Mouse (Mus musculus) WW6 (cell line): ENCODE results near the gene Acox1.

ENCODE experiments used
- DNase-seq: peaks from one replicate; pipeline ENCODE4 v3.0.0-alpha.2; 2013; ENCODE audit warnings: low read depth, low spot score

Acox1 gene

GRCm38 (mm10) chr11:116167884-116168439, 30.9 kb downstream of the Acox1 start, which contains the start of gene Fbf1:
Gene Fbf1, minus strand, starts transcription at chr11:116168166.
- peak; percentile 98 for DNase-seq

- DNase-seq: no peak
These were observed 31.6 kb downstream of the Acox1 start for GRCm38 (mm10) chr11:116167232-116167631.

GRCm38 (mm10) chr11:116163002-116163401, 35.8 kb downstream of the Acox1 start:
- no peak for DNase-seq

- DNase-seq: no peak
These were observed 36.7 kb downstream of the Acox1 start for GRCm38 (mm10) chr11:116162146-116162545.

DNA sequence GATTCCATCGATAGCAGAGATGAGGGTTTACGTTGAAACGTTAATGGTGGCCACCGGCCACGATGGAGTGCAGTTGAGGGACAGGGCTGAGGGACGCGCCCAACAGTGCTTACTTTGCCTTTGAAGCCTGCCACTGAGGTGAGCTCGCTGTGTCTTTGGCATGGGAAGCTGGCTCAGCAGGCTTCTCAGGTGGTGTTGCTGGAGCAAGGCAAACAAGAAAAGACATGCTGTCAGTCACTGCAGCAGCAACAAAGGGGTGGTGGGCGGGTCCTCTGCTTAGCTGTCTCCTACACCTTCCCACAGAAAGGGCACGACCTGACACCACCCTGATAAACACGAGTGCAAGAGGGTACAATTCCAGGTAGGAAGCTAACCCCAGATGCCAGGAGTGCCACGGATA, 37.5 kb downstream of the Acox1 start:
- DNase-seq: no peak

DNA sequence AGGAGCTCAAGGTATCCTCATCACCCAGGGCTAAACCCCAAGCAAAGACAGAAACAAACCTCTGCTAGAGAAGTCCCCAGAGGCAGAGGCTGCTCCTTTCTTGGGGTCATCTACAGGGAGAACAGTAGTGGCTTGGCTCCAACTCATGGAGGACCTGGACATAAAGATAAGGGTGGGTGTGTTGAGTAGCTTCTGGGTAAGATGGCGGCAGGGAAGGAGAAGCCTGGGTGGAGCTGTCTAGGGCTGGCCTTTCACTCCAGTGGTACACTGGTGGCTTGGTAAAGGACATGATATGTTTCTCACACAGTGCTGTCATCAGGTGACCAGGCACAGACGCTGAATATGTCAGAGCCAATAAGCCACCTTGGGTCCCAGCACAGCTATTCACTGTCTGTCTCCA, 47.9 kb downstream of the Acox1 start:
- DNase-seq: no peak

DNA sequence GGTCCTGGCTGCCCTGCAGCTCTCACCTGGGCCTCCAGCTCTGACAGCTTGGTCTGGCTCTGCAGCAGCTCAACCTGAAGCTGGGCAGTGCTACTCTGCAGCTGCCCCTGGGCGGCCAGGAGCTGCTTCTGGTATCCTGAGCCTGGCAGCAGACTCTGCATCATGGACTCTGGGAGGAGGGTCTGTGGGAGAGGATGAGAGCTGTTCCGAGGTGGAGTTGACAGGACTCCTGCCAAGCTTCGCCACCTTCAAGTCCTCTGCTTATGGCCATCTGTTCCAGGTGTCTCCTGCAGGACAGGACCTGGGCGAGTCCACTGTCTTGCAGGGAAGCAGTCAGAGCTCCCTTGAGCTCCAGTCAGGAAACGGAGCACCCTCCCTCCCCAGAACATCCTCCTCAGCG, 49.5 kb downstream of the Acox1 start:
- DNase-seq: no peak

- no peak for DNase-seq
These were observed 50.1 kb downstream of the Acox1 start for GRCm38 (mm10) chr11:116148761-116149221.

GRCm38 (mm10) chr11:116146294-116146985, 52.4 kb downstream of the Acox1 start:
- no peak for DNase-seq

DNA sequence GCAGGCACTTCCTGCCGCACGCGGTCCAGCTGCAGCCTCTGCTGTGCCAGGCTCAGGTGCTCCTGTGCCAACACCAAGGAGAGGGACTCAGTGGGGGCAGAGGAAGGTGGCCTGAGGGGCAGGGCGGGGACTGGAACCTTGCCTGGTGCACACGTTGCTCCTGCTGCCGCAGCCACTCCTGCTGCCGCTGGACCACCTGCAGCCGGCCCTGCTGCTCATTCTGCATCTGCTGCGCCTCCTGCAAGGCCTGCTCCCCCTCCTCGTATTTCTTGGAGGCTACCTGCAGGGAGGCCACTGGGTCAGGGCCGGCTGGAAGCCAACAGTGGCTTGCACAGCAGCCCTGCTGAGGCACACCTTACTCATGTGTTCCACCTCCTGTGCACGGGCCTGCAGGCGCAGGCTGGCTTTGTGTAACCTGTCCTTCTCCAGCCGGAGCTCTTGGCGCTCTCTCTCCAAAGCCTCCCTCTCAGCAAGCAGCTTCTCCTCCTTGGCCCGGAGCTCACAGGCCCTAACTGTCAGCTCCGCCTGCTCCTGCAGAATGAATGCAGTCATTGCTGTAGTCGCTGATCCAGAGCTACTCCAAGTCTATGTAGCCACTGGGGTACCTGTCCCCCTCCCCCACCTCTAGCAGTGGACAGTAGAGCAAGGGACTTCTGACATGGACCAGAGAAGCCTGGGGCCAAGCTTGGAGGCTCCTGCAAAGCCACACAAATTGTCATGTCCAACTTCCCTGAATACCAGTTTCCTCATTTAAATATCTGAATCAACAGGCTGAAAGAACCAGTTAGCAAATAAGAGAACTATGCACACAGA, 53.2 kb downstream of the Acox1 start:
- DNase-seq: no peak

DNA sequence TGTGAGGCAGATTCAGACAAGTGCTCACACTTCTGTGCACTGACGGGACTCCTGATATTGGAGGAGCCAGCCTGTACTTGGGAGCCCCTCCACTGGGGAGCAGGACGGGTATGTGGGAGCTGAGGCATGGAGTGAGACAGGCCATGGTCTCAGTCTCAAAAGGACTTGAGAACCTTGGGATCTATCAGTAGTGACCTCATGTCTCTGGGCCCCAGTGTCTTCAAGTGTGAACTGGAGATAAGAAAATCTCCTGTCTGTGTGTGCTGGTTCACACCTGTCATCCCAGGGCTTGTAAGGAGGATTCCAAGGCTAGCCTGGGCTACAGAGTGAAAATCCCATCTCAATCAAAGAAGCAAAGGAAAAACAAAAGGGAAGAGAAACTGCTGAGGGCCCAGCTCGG, 55.4 kb downstream of the Acox1 start:
- no peak for DNase-seq

- DNase-seq: no peak
These were observed 56.4 kb downstream of the Acox1 start for GRCm38 (mm10) chr11:116142211-116142991.

GRCm38 (mm10) chr11:116138468-116139138, 60.2 kb downstream of the Acox1 start, which contains the start of gene Mrpl38:
Gene Mrpl38, minus strand, starts transcription at chr11:116138868.
- peak; percentile 97 for DNase-seq

GRCm38 (mm10) chr11:116138096-116138467, 60.8 kb downstream of the Acox1 start:
- no peak for DNase-seq

GRCm38 (mm10) chr11:116134171-116134570, 64.7 kb downstream of the Acox1 start:
- DNase-seq: no peak

DNA sequence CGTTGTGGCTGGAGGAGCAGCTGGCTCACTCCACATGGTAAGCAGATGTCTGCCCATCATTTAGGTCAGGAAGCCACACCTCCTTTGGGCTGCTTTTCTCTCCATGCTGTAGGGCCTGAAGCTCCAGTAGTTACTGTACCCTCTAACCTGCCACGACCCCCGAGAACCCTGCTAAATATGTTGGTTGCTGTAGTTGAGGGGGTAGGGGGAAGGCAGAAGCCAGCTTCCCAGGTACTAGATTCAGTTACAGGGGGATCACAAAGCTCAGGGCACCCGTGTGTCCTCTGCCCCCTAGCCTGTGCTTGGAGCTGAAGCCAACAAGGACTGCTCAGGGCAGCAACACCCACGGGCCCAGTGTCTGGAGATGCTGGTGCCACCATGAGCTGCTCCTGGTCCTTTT, 65.3 kb downstream of the Acox1 start:
- no peak for DNase-seq

DNA sequence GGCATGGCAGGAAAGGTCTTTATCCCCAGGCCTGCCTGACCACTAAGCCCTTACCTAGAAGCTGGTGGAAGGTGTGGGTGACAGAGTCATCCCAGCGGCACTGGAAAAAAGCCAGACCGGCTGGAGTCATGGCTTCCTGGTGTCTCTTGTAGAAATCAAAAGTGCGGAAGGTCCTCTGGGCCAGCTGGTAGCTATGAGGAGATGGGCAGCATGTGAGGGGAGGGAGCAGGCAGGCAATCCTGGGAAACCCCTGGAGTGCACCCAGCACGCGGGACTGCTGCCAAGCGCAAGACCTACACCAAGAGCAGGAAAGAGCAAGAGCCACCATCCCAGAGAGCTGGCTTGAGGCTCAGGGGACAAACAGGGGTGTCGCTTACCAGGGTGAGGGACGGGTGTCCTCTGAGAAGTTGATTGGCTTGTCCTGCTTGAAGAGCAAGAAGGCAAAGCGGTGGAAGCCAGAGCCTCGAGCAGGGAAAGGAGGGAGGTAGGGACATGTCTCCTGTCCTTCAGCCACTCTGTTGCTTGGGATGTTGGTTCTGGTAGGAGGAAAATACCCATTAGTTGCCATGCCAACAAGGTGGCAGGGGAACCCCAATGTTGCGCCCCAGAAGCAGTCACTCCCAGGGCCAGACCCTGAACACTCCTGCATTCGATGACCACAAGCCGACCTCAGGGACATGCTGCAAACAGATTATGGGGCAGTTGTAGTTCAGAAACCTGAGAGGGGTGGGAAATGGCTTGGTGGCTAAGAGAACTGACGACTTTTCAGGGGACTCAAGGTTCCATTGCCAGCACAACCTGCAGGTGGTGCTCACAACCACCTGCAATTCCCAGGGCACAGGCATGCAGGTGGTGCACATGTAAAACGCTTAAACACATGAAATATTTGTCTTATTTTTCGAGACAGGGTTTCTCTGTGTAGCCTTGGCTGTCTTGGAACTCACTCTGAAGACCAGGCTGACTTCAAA, 66.2 kb downstream of the Acox1 start:
- no peak for DNase-seq

DNA sequence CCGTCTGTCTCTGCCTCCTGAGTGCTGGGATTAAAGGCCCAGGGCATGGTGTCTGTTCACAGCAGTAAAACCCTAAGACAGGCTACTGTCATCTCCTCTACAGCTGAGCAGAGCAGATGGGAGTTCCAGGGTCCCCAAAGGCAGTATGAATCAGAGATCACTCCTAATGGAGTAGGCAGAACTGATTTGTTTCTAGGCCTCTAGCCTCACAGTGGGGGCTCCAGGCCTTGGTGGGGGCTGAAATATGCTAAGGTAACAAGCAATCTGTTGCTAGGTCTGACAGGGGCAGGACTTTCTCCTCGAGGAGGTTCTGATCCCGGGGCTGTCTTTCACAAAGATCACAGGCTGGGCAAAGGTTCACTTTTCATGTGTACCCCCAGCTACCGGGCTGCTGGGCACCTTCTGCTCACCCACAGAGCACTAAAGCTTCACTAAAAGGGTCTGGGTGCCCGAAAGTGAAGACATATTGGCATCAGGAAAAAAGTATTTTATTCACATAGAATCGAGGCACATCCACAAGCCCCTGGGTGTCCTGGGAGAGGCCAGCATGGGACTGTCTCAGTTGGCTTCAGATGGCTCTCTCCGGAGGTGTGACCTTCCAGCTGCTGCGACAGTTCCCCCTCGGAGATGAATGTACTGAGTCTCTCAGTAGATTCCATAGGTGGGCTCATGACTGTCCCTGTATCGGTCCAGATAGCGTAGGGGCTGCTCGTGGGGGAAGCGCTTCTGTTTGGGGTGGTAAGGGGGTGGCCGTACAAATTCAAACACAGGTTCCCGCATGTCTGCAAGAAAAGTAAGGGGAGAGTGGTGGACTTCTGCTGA, 67.3 kb downstream of the Acox1 start:
- DNase-seq: no peak
